Mouse (Mus musculus) liver, embryonic 16.5 days (tissue): Measurements from ENCODE around the gene Celf5. TPM values are rescaled to one million over a fixed set of nuclear protein-coding genes. Genes with fewer than 3 reads are reported as not detected.

ENCODE experiments used
- ATAC-seq: fragments of 200-750 bp; cut with Nextera tagmentation; 2 replicates; pipeline ENCODE4 v1.8.0; 2017; ENCODE audit warnings: low read depth, mild to moderate bottlenecking, moderate number of reproducible peaks, moderate library complexity
- H3K27ac ChIP-seq: fragments of 300-500 bp; sonication (generic); 2 replicates; pipeline ENCODE4 v1.5.1; 2014; ENCODE audit warnings: mild to moderate bottlenecking, low read length
- H3K27me3 ChIP-seq: fragments of 300-500 bp; sonication (generic); 2 replicates; pipeline ENCODE4 v1.6.1; 2014; ENCODE audit warnings: low read depth, low read length, mixed read lengths; ENCODE audit not compliant: control insufficient read depth, insufficient read depth
- H3K36me3 ChIP-seq: fragments of 300-500 bp; sonication (generic); 2 replicates; pipeline ENCODE4 v1.6.1; 2014; ENCODE audit warnings: mild to moderate bottlenecking; ENCODE audit not compliant: control insufficient read depth, insufficient read depth
- H3K4me1 ChIP-seq: fragments of 300-500 bp; sonication (generic); 2 replicates; pipeline ENCODE4 v1.6.1; 2014; ENCODE audit warnings: low read depth, low read length, mixed read lengths; ENCODE audit not compliant: control insufficient read depth
- H3K4me2 ChIP-seq: fragments of 300-500 bp; sonication (generic); 2 replicates; pipeline ENCODE4 v1.6.1; 2014; ENCODE audit warnings: low read depth, low read length, mixed read lengths
- H3K4me3 ChIP-seq: fragments of 300-500 bp; sonication (generic); 2 replicates; pipeline ENCODE4 v1.5.1; 2014; ENCODE audit warnings: low read depth, mild to moderate bottlenecking, low read length
- H3K9ac ChIP-seq: fragments of 300-500 bp; sonication (generic); 2 replicates; pipeline ENCODE4 v1.6.1; 2014; ENCODE audit warnings: low read depth, low read length
- H3K9me3 ChIP-seq: fragments of 300-500 bp; sonication (generic); replicated peaks from 2 replicates; pipeline ENCODE4 v1.6.1; 2016; ENCODE audit warnings: low read length; ENCODE audit not compliant: control insufficient read depth
- WGBS: fragments of 180-500 bp; shearing (Covaris S2); extraction: QIAGEN DNeasy Blood & Tissue Kit; methylation state at CpG from one replicate; pipeline ENCODE4 v1.1.7; 2014; ENCODE audit not compliant: insufficient replicate concordance; 5-methylcytosine and 5-hydroxymethylcytosine counted together
- polyA plus RNA-seq: library from polyadenylated mRNA; unstranded; fragments of >200 nt; fragmentation: Nextera tagmentation; extraction: Ambion mirVana; gene quantifications from 2 replicates; pipeline ENCODE4 v1.2.1, GENCODE M21; 2015

The Celf5 gene
- polyA plus RNA-seq, 1 experiment from 2014 or later, result 0.05 TPM

- H3K9me3 ChIP-seq, result no peaks in the 10 kb centered on the region
- no peak for ATAC-seq
- H3K27me3 ChIP-seq, result no peaks in the 10 kb centered on the region
- H3K9ac ChIP-seq, result peak overlapping the region; percentile 91
- H3K36me3 ChIP-seq, result peaks cover 22% of the 10 kb centered on the region
- no peak overlapping the region for H3K27ac ChIP-seq
- H3K4me2 ChIP-seq, result peak overlapping the region; percentile 94
- peaks cover 50% of the 10 kb centered on the region for H3K4me1 ChIP-seq
- 34% methylated on average over 6 of the region's 6 CpGs for WGBS
- peak overlapping the region; percentile 83 for H3K4me3 ChIP-seq
Observed at GRCm38 (mm10) chr10:81495151-81495550, 12.6 kb upstream of the Celf5 start.

GRCm38 (mm10) chr10:81494260-81495041, 11.9 kb upstream of the Celf5 start:
- no peaks in the 10 kb centered on the region for H3K27me3 ChIP-seq
- peaks cover 46% of the 10 kb centered on the region for H3K4me1 ChIP-seq
- ATAC-seq, result no peak
- 0 out of 2 replicates have a peak overlapping the region, but pooled peaks have one; percentile 91 for H3K9ac ChIP-seq
- peaks cover 22% of the 10 kb centered on the region for H3K36me3 ChIP-seq
- WGBS, result 58% methylated on average over 11 of the region's 11 CpGs
- no peaks in the 10 kb centered on the region for H3K9me3 ChIP-seq
- H3K4me2 ChIP-seq, result peak overlapping the region; percentile 94
- H3K27ac ChIP-seq, result peak overlapping the region; percentile 16; the same call in 1 of the 2 replicates
- peak overlapping the region; percentile 83 for H3K4me3 ChIP-seq

GRCm38 (mm10) chr10:81493601-81494220, 11.2 kb upstream of the Celf5 start:
- H3K4me2 ChIP-seq, result peak overlapping the region; percentile 94; the same call in 1 of the 2 replicates
- H3K4me3 ChIP-seq, result no peak overlapping the region
- H3K9me3 ChIP-seq, result no peaks in the 10 kb centered on the region
- H3K4me1 ChIP-seq, result peaks cover 38% of the 10 kb centered on the region
- ATAC-seq, result no peak
- H3K9ac ChIP-seq, result no peak overlapping the region
- H3K27ac ChIP-seq, result no peak overlapping the region
- 75% methylated on average over 8 of the region's 8 CpGs for WGBS
- H3K36me3 ChIP-seq, result peaks cover 22% of the 10 kb centered on the region
- H3K27me3 ChIP-seq, result no peaks in the 10 kb centered on the region

- ATAC-seq, result no peak
- Histone ChIP-seq H3K4me3 (no peak overlapping the region), H3K36me3 (peaks cover 31% of the 10 kb centered on the region), H3K9me3 (no peaks in the 10 kb centered on the region), H3K4me2 (no peak overlapping the region), H3K27ac (no peak overlapping the region), H3K27me3 (no peaks in the 10 kb centered on the region), H3K4me1 (peaks cover 29% of the 10 kb centered on the region), H3K9ac (no peak overlapping the region)
- WGBS, result 87% methylated on average over 11 of the region's 11 CpGs
Observed at GRCm38 (mm10) chr10:81492606-81493240, 10.2 kb upstream of the Celf5 start.

GRCm38 (mm10) chr10:81491018-81491417, 8.5 kb upstream of the Celf5 start:
- 78% methylated on average over 9 of the region's 9 CpGs for WGBS
- Histone ChIP-seq H3K9me3 (no peaks in the 10 kb centered on the region), H3K4me1 (peaks cover 19% of the 10 kb centered on the region), H3K36me3 (peaks cover 35% of the 10 kb centered on the region), H3K4me3 (no peak overlapping the region), H3K27me3 (no peaks in the 10 kb centered on the region), H3K27ac (no peak overlapping the region), H3K9ac (no peak overlapping the region), H3K4me2 (no peak overlapping the region)
- ATAC-seq, result no peak

- WGBS, result 85% methylated on average over 14 of the region's 14 CpGs
Observed at GRCm38 (mm10) chr10:81489941-81490340, 7.4 kb upstream of the Celf5 start.

GRCm38 (mm10) chr10:81488081-81488480, 5.6 kb upstream of the Celf5 start:
- H3K27me3 ChIP-seq, result no peaks in the 10 kb centered on the region
- H3K36me3 ChIP-seq, result peaks cover 33% of the 10 kb centered on the region
- H3K27ac ChIP-seq, result no peak overlapping the region
- no peak overlapping the region for H3K4me2 ChIP-seq
- no peak overlapping the region for H3K9ac ChIP-seq
- H3K9me3 ChIP-seq, result no peaks in the 10 kb centered on the region; the same call in 1 of the 2 replicates
- 0 out of 2 replicates have a peak, but pooled peaks cover 3% of the 10 kb centered on the region for H3K4me1 ChIP-seq
- no peak overlapping the region for H3K4me3 ChIP-seq
- ATAC-seq, result no peak
- 77% methylated on average over 11 of the region's 11 CpGs for WGBS

More at GRCm38 (mm10) chr10:81489941-81490340, 7.4 kb upstream of the Celf5 start:
- peaks cover 15% of the 10 kb centered on the region for H3K4me1 ChIP-seq
- H3K9me3 ChIP-seq, result no peaks in the 10 kb centered on the region
- no peak overlapping the region for H3K9ac ChIP-seq
- no peak overlapping the region for H3K4me2 ChIP-seq
- no peaks in the 10 kb centered on the region for H3K27me3 ChIP-seq
- no peak for ATAC-seq
- no peak overlapping the region for H3K27ac ChIP-seq
- H3K36me3 ChIP-seq, result peaks cover 35% of the 10 kb centered on the region
- H3K4me3 ChIP-seq, result no peak overlapping the region

GRCm38 (mm10) chr10:81486496-81486895, 4.0 kb upstream of the Celf5 start:
- no peaks in the 10 kb centered on the region; the same call in 1 of the 2 replicates for H3K9me3 ChIP-seq
- peaks cover 14% of the 10 kb centered on the region for H3K27me3 ChIP-seq
- H3K36me3 ChIP-seq, result peaks cover 21% of the 10 kb centered on the region
- no peak overlapping the region for H3K27ac ChIP-seq
- 81% methylated on average over 10 of the region's 10 CpGs for WGBS
- H3K4me2 ChIP-seq, result no peak overlapping the region
- H3K4me3 ChIP-seq, result no peak overlapping the region
- H3K4me1 ChIP-seq, result peaks cover 9% of the 10 kb centered on the region
- no peak overlapping the region for H3K9ac ChIP-seq
- ATAC-seq, result no peak
